Mouse (Mus musculus): Measurements from ENCODE around the gene Sidt2.

Sidt2 gene

DNA sequence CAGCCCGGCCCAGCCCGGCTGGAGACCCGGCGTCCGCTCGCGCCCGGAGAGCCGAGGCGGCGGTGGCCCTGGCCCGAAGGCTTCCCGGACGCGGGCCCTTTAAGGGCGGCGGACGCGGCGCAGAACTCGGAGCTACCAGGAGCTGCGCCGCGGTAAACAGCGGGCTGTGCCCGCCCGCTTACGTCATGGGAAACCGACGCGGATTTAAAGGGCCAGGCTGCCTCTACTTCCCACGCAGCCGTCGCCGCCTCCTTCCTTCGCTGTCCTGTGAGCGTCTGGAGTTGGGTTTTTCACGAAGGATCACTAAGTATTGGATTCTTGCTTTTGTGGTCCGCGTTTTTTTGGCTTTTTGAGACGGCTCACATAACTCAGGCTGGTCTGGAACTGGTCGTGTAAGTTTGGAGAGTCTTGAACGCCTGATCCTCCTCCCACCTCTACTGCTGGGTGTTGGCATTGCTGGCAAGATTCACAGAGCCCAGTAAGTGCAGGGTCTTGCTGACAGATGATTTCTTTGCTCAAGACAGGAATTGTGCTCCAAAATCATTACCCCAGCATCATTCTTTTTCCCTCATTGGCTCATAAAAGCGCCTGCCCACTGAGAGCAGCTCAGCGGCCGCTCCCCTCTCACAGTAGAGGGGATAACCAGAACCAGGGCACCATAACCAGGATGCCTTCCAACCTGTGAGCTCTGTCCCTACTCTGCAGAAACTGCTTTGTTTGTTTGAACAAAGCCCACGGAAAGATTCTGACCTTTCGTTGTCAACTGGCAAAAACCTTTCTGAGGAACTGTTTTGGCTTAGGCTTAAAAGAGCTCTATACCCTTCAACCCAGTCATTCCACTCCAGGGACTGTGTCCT, at the start of gene Sidt2:
Gene Sidt2 (minus strand): TSS at position 152 of the 857 bp plus-strand sequence.
- peak; percentile 74 to 80 for DNase-seq (ENCODE audit: low spot score in 2 of 2)

GRCm38 (mm10) chr9:46004529-46004928, 49.5 kb upstream of the Sidt2 start:
- no peak for DNase-seq (ENCODE audit: low spot score in 2 of 2)

DNA sequence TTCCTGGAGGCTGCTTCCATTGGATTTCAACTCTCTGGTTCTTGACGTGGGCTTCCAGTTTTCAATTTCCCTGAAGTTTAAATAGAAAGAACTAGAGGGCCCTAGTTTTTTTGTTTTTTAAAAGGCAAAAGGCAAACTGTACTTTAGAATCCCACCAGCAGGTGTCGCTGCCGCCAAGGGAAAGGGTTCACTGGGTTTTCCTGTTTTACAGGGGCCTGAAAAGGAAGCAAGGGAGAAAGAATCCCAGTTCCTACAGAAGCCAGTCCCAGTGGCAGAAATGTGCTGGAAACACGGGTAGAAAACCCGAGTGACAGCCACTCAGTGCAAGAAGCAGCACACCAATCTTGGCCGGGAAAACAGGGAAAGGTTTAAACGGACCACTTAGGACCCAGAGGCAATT, 48.7 kb upstream of the Sidt2 start:
- DNase-seq (ENCODE audit: low spot score in 2 of 2): peak; percentile 59 to 65

GRCm38 (mm10) chr9:45999009-45999408, 44.0 kb upstream of the Sidt2 start:
- no peak for DNase-seq (ENCODE audit: low spot score in 2 of 2)

DNA sequence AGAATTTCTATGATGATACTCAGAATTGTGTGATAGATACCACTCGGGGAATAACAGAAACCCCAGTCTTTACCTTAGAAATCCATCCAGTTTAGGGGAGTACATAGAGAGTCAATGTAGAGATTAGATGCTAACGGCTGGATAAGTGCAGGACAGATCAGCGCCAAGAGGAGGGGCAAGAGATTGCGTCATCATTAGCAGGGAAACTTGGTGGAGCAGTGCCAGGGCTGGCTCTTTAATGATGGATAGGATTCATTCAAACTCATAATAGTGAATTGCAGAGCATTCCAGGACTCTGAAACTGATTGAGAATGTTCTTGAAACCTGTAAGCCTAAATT, 30.1 kb upstream of the Sidt2 start:
- peak in 1 of 2 experiments; percentile 5 for DNase-seq (ENCODE audit: low spot score in 2 of 2)

DNA sequence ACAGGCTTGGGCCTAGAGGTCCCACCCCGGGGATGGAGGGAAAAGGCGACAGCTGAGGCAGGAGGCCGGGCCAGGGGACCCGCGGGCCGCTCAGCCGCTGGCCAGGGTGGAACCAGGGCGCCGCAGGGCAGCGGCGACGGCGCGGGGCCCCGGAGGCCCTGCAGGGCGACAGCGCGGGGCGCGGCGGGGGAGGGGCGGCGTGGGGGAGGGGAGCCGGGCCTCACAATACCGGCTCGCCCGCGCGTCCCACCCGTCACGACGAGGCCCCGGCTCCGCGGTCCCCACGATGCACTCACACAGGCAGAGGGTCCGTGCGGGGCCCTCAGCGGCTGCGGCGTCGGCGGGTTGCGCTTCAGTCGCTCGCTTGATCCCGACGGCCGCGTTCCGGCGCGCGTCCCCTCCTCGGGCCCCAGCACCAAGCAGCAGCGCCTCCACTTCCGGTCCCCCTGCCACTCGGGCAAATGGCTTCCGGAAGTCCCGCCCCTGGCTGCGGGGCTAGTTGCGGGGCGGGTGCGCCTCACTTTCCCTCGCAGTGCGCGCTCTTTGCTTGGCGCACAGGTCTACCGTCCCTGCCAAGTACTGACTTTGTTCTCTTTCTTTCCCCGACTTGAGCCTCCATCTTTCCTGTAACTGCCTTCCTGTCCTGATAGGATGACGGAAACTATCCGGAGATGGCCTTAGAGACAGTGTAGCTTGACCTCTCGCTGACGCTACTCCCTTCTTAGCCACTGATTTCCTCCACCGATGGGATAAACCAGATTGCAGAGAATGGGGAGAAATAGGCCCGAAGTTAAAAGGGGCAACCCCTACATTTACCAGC, 29.6 kb upstream of the Sidt2 start:
- peak; percentile 75 to 84 for DNase-seq (ENCODE audit: low spot score in 2 of 2)

- DNase-seq (ENCODE audit: low spot score in 2 of 2): peak; percentile 10 to 17
These were observed 28.8 kb upstream of the Sidt2 start for GRCm38 (mm10) chr9:45983676-45984408.

- DNase-seq (ENCODE audit: low spot score in 2 of 2): peak in 1 of 2 experiments; percentile 13
These were observed 26.3 kb upstream of the Sidt2 start for GRCm38 (mm10) chr9:45981331-45981730.

DNA sequence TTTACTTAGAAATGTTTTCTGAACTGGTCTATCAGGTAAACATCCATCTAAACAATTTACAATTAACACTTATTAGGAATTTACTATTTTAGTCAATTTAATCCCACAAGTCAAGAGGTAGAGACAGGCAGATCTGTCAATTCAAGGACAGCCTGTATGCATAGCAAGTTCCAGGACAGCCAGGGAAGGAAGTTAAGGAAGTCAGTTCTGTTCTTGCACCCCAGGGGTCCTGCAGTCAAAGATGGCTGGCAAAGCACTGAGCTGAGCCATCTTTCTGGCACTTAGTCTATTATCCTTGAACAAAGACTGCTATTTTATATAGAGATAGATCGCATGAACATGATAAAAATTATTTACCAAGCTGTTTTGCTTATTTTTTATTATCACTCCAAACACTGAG, 25.6 kb upstream of the Sidt2 start:
- no peak for DNase-seq (ENCODE audit: low spot score in 2 of 2)

DNA sequence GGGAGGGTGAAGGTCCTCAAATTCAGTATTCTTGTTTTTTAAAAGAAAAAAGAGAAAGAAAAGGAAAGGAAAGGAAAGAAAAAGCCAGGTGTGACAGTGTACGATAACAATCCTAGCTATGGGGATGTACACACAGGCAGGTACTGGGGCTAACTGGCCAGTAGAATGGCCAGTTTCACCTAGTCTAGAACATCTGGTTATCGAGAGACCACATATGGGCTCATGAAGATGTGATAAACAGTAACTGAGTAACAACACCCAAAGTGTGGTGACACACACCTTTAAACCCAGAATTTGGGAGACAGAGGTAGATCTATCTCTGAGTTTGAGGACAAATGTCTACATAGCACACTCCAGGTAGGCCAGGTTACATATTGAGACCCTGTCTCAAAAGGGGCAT, 24.7 kb upstream of the Sidt2 start:
- no peak for DNase-seq (ENCODE audit: low spot score in 2 of 2)

DNA sequence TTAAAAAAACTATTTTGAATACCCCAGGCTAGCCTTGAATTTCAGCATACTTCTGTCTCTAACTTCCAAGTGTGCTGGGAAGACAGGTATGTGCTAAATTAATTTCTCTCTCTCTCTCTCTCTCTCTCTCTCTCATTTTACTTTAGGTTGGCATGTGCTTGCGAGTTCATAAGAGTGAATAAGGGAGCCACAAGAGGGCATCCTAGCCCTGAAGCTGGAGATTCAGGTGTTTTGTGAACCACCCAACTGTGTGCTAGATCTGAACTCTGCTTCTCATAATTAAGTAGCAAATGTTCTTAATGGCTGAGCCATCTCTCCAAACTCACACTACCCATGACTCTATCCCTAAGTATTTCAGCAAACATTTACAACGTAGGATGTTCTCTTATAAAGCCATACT, 21.8 kb upstream of the Sidt2 start:
- DNase-seq (ENCODE audit: low spot score in 2 of 2): no peak

GRCm38 (mm10) chr9:45963577-45963976, 8.5 kb upstream of the Sidt2 start:
- no peak for DNase-seq (ENCODE audit: low spot score in 2 of 2)

GRCm38 (mm10) chr9:45961855-45962254, 6.8 kb upstream of the Sidt2 start:
- no peak for DNase-seq (ENCODE audit: low spot score in 2 of 2)

DNA sequence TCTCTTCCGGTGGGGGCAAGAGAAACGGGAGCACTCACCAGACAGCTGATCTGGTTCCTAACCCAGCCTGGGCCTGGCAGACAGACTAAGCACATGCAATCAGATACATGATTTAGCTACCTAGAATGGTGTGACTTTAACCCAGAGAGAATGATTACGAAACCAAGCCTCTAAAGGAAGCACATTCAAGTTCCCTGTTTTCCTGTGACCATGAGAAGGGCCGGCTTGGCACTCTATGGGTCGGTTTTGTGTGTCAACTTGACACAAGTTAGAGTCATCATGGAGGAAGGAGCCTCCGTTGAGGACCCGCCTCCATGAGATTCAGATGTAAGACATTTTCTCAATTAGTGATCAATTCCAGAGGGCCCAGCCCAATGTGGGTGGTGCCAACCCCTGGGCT, 4.6 kb upstream of the Sidt2 start:
- no peak for DNase-seq (ENCODE audit: low spot score in 2 of 2)

DNA sequence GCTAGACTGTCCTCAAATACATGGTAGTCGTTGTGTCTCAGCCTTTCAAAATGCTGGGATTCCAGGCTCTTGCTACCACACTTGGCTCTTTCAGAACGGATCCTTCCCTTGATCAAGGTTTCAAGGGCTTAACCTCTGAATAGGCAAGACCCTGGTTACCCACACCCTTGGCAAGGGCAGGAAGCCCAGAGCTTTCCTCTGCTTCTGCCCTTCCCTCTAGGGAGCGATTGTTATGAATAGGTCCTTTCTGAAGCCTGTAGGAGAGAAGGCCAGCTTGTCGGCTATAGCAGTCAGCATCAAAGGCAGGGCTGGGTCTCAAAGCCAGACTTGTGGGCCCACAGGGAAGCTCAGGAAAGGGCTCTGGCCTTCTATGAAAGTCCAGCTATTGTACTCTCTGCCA, 3.8 kb upstream of the Sidt2 start:
- no peak for DNase-seq (ENCODE audit: low spot score in 2 of 2)

GRCm38 (mm10) chr9:45958023-45958670, 3.1 kb upstream of the Sidt2 start:
- no peak for DNase-seq (ENCODE audit: low spot score in 2 of 2)

DNA sequence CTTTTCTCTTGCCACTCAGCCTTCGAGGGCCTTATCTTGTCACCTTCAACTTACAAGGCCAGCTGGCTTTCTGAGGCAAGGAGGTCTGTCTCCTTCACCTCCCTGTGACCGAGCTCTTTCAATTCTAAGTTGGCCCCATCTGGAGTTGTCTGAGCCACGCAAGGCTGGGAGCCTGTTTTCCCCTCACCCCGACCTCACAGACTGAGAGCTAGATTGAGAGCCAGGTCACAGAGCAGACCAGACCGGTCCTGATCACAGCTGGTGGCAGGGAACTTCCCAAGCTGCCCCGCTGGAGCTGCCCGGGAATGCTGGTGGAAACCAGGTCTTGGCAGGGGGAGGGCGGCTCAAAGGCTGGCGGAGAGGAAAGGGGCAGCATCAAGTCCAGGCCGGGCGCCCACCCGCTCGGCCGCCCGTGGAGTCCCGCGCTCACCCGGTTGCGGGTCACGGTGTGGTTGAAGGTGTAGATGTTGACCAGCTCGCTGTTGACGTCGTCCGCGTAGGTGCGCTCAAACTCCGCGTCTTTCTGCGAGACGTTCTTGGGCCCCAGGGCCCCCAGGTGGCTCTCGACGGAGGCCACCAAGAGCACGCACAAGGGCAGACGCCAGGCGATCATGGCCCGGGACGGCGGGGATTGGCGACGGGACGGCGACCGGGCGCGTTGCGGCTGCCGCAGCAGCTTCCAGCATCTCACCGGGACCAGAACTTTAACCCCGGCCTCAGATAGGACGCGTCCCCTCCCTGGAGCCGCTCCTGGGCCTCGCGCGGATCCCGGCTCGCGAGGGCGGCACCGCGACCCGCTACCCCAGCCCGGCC, 558 bp downstream of the Sidt2 start:
- peak; percentile 66 to 69 for DNase-seq (ENCODE audit: low spot score in 2 of 2)

DNA sequence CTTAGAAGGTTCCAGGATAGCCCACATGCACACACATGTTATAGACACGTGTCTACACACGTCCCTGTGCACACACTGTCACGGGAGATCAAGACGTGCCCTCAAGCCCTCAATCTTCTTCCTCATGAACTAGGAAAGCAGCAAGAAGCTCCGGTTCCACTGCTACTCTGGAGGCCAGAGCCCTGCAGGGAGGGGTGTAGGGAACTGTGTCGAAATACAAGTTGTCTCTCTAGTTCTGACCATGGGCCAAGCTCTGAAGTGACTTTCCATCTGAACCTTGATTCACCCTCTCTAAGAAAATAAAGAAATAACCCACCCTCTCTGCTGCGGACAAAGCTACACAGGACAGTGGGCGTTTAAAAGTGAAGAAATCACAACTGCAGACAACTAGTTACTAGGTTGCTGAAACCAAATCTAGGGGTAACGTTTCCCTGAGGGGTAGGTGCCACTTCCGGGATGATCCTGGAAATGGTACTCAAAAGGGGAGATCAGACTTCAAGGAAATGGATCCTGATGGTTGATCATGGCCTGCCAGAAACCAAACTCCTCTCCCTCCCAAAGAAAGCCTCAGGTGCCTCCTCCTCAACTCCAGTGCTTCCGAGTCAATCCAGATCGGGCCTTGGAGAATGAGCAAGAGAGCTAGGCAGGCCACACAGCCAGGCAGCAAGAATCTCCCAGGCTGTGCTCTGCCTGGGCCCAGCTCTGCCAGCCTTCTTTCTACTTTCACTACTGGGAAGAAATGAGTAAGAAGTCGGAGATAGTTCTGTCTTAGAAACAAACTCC, 1.4 kb downstream of the Sidt2 start:
- DNase-seq (ENCODE audit: low spot score in 2 of 2): no peak

DNA sequence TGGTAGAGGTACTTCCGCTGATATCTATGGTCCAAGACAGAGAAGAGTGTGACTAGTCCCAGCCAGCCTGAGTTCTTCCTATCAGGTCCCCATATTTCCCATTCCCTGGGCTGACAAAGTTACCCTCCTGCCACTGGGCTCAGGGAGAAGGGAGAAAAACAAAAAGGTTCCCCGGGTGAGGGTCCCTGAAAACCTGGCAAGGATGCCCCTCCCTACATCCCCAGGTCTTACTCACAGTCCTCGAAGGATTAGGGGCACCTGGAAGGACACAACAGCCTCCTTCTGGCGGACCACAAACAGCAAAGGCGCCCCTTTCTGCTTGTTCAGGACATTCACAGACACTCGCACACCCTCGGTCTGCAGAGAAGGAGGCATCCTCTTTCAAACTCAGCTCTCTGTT, 2.2 kb downstream of the Sidt2 start:
- no peak for DNase-seq (ENCODE audit: low spot score in 2 of 2)

- DNase-seq (ENCODE audit: low spot score in 2 of 2): no peak
These were observed 3.0 kb downstream of the Sidt2 start for GRCm38 (mm10) chr9:45952057-45952456.

All from natural killer cell, adult 2 months (primary cell).